Mouse (Mus musculus) layer of hippocampus, adult 2 months (tissue): ENCODE data around the gene Fndc7. TPM values are rescaled to one million over a fixed set of nuclear protein-coding genes. Genes with fewer than 3 reads are reported as not detected.

Experiments
- DNase-seq, 2 experiments: peaks; one replicate each; pipeline ENCODE4 v3.0.0; 2022; ENCODE audit warnings: low spot score in 2 of 2
- H3K27ac ChIP-seq: fragments of 200-600 bp; 2 replicates; pipeline ENCODE4 v1.8.1; 2022
- H3K4me3 ChIP-seq: fragments of 200-600 bp; 2 replicates; pipeline ENCODE4 v1.8.1; 2022; ENCODE audit warnings: mild to moderate bottlenecking
- CTCF ChIP-seq: fragments of 200-600 bp; conservative IDR thresholded peaks from 2 replicates; pipeline ENCODE4 v1.8.1; 2022; ENCODE audit warnings: antibody characterized with exemption, mild to moderate bottlenecking, moderate library complexity
- long read RNA-seq, 2 experiments: library from polyadenylated mRNA; stranded (forward); transcript quantifications; one replicate each; pipeline ENCODE4 v2.0.0; 2021; ENCODE audit warnings: borderline mapping rate in 2 of 2
- total RNA-seq, 2 experiments: library from RNA; stranded (reverse); gene quantifications; 2 replicates each; pipeline ENCODE4 v1.2.3; 2021

The Fndc7 gene
- total RNA-seq, result under 1 TPM in 1 of 2 experiments, not detected in 1; 0.15 TPM
- long read RNA-seq, experiment 1, result 0 reads
- long read RNA-seq, experiment 2, result 0 reads

- no peak for TF ChIP-seq CTCF
- no peak within 1 kb of the TSS for H3K27ac ChIP-seq
- no peak within 1 kb of the TSS for H3K4me3 ChIP-seq
- no peak for DNase-seq
These were observed at the start of gene Fndc7 for GRCm38 (mm10) chr3:108889908-108890307. Fndc7 (minus strand) TSS chr3:108890008.

- peak within 1 kb of the TSS; percentile 47 for H3K4me3 ChIP-seq
- DNase-seq, result no peak
- TF ChIP-seq CTCF, result no peak
- H3K27ac ChIP-seq, result peak within 1 kb of the TSS; percentile 39; the same call in 1 of the 2 replicates
These were observed 49.8 kb upstream of the Fndc7 start, which contains the start of gene Henmt1 for GRCm38 (mm10) chr3:108939573-108939972. Henmt1 (plus strand) TSS chr3:108939873.

DNA sequence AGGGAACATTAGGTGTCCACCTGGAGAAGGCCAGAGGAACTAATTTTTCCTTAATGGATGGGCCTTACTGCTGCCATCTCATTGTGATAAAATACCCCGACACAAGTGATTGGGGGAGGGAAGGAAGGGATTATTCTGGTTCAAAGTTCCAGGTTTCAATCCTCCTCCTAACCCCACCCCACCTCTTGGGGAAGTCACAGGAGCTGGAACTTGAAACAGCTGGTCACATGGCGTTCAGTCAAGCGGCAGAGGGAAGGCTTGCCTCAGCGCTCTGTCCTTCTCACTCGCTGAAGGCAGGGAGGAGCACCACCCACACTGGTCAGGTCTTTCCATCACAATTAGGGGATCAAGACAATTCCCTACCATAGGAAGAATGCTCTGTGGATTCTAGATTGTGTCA lies 48.9 kb upstream of the Fndc7 start:
- no peak overlapping the region for H3K4me3 ChIP-seq
- TF ChIP-seq CTCF, result no peak
- no peak overlapping the region for H3K27ac ChIP-seq
- no peak for DNase-seq

- TF ChIP-seq CTCF, result no peak
- Histone ChIP-seq H3K27ac (no peak overlapping the region), H3K4me3 (no peak overlapping the region)
- DNase-seq, result no peak
These were observed 43.7 kb upstream of the Fndc7 start for GRCm38 (mm10) chr3:108933557-108933956.

GRCm38 (mm10) chr3:108926308-108926707 lies 36.5 kb upstream of the Fndc7 start:
- Histone ChIP-seq H3K27ac (no peak overlapping the region), H3K4me3 (no peak overlapping the region)
- DNase-seq, result no peak
- no peak for TF ChIP-seq CTCF

DNA sequence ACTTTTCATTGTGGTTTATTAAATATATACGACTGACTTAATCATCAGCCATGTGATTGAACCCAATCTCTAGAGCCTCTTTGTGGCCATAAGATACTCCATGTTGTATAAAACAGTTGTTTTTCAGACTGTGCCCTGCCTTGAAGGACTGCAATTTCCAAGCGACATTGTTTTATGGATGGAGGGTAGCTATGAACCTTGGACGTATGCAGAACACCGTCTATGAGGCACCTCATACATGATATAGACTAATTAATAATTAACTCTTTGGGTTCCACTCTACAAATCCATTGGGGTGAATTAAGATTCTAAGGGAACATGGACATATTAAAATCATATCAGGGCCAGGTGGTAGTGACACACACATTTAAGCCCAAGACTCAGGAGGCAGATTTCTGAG lies 35.9 kb upstream of the Fndc7 start:
- Histone ChIP-seq H3K4me3 (no peak overlapping the region), H3K27ac (no peak overlapping the region)
- no peak for TF ChIP-seq CTCF
- no peak for DNase-seq

- no peak overlapping the region for H3K27ac ChIP-seq
These were observed 32.0 kb upstream of the Fndc7 start for GRCm38 (mm10) chr3:108921822-108922221.

DNA sequence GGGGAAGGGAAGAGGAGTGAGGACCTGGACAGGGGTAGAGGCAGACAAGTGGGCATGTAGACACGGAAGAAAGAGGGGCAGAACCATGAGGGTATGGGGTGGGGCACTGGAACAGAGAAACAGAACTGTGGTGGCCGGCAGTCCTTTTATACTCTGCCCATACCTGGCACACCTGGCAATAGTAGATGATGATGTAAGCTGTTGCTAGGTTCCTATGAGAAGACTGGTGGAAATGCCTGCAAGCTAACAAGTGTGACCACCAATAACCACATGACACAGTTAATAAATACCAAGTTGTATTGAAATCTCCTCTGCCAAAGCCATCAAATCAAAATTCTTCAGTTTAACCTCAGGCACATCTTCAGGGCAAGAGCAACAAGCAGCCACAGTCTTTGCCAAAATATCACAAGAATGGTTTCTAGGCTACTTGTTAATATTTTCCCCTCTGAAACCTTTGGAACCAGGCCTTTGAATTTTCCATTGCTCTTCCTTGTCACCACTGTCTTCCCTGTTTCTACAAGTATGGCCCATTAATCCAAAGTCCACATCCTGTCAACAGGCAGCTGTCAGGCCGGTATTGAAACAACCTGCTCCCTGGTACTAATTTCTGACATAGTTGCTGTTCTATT lies 30.7 kb upstream of the Fndc7 start:
- no peak overlapping the region for H3K27ac ChIP-seq

More at GRCm38 (mm10) chr3:108921822-108922221, 32.0 kb upstream of the Fndc7 start:
- TF ChIP-seq CTCF, result no peak
- no peak for DNase-seq
- H3K4me3 ChIP-seq, result no peak overlapping the region

DNA sequence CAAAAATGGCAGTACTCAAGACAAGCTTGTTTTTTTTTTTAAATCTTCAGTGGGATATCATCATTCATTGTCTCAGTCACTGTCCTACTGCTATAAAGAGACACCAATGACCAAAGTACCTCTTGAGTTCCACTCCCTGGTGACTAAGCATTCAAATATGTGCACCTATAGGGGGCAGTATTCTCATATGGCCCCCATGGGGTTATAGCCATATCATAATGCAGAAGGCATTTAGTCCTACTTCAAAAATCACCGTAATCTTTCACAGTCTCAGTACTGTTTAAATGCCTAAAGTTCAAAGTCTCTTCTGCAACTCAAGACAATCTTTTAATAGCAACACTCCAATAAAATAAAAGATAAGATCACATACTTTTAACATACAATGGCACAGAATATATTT lies 29.0 kb upstream of the Fndc7 start:
- H3K4me3 ChIP-seq, result no peak overlapping the region
- TF ChIP-seq CTCF, result peak; percentile 47
- no peak overlapping the region for H3K27ac ChIP-seq
- no peak for DNase-seq

More for the DNA sequence above, 30.7 kb upstream of the Fndc7 start:
- no peak for TF ChIP-seq CTCF
- no peak overlapping the region for H3K4me3 ChIP-seq
- no peak for DNase-seq

GRCm38 (mm10) chr3:108917986-108918385 lies 28.2 kb upstream of the Fndc7 start:
- no peak for DNase-seq
- H3K4me3 ChIP-seq, result no peak overlapping the region
- no peak for TF ChIP-seq CTCF
- no peak overlapping the region for H3K27ac ChIP-seq

DNA sequence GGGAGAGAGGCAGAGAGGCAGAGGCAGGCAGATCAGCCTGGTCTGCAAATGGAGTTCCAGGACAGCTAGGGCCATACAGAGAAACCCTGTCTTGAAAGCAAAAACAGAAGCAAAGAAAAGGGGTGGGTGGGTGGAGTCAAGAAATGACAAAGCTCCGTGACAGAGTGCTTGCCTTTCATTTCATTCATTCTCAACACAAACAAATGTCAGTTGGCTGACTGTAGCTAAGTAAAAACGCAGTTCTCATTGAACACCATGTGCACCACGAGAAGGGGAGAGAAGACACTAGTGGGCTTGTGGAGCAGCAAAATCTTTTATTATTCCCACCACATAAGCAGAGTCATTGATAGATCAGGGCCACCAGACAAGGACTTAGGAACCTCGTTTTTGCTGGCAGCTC lies 27.0 kb upstream of the Fndc7 start:
- DNase-seq, result no peak
- TF ChIP-seq CTCF, result no peak
- H3K27ac ChIP-seq, result no peak overlapping the region
- no peak overlapping the region for H3K4me3 ChIP-seq

DNA sequence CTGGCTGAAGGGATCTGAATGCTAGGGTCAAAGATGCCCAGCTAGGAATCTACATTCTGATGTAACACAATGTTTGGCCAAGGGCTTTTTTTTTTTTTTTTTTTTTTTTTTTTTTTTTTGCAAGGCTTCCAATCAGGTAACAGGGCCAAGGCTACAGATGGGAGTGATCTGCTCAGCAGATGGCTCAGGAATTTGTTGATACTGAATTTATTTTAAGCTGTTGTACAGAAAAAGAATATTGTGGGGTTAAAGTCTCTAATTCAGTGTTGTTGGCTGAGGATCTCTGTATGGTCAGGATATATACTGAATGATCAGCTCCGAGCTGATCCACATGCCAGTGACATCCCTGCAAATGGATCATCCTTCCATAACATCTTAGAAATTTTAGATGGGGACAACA lies 26.2 kb upstream of the Fndc7 start:
- DNase-seq, result peak; percentile 48 to 63
- H3K4me3 ChIP-seq, result no peak overlapping the region
- peak overlapping the region; percentile 72; the same call in 1 of the 2 replicates for H3K27ac ChIP-seq
- no peak for TF ChIP-seq CTCF

DNA sequence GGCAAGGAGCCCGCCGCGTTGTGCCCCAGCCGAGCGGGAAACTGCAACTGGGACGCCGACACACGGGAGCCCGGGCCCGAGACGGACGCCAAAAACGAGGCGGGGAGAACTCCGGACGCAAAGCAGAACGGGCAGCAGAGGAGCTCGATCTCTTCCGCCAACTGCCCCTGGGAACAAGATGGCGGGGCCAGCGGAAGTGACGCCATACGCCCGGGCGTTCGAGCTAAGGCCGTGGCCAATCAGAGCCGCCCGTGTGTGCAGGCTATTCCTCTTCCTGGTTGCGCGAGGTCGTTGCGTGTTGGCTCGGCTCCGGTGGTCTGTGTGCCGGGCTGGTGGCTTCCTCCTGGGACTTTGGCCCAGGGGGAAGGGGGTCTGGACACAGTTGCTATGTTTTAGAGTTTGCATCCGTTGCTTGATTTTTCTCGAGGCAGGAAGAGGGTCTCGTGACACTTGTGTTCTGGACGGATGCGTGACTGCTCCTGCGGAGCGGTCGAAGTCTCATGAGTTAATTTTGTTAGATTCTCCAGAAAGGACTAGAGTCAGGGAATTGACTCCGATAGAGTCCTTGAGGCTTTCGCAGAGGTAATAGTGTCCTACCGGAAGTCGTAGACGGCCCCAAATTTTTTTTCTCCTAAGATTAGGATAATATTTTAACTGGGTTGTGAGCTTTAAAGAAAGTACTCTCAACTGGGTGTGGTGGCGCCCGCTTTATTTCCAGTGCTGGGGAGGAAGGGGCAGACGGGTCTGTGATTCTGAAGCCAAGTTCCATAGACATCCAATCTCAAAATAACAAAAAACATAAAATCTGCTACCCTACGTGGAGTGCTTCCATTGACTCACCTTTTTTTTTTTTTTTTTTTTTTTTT lies 22.0 kb upstream of the Fndc7 start, which contains the start of gene Prpf38b:
Gene Prpf38b, minus strand, starts transcription at position 180 of the 866 bp plus-strand sequence.
- DNase-seq, result peak; percentile 94 to 96

More for the DNA sequence above, 22.0 kb upstream of the Fndc7 start, which contains the start of gene Prpf38b:
- peak within 1 kb of the TSS; percentile 94 for H3K4me3 ChIP-seq
- peak within 1 kb of the TSS; percentile 90 for H3K27ac ChIP-seq
- TF ChIP-seq CTCF, result no peak
